Mouse (Mus musculus) spleen, adult 2 months (tissue): ENCODE results near the gene Plxdc2. TPM values are rescaled to one million over a fixed set of nuclear protein-coding genes. Genes with fewer than 3 reads are reported as not detected.

Source experiments
- DNase-seq, 2 experiments: peaks; one replicate each; pipeline versions ENCODE4 v3.0.0 to v3.0.0-alpha.2; 2012 to 2021; ENCODE audit warnings: low spot score in 2 of 2, low read depth in 1 of 2
- H3K27ac ChIP-seq: fragments of 200-500 bp; 2 replicates; pipeline ENCODE4 v1.5.1; 2012; ENCODE audit warnings: low read length, inconsistent platforms; ENCODE audit not compliant: insufficient read depth
- H3K27me3 ChIP-seq: fragments of 200-500 bp; 2 replicates; pipeline ENCODE4 v1.6.1; 2012; ENCODE audit warnings: mild to moderate bottlenecking, moderate library complexity, low read length, inconsistent platforms; ENCODE audit not compliant: control insufficient read depth, insufficient read depth
- H3K36me3 ChIP-seq: fragments of 200-500 bp; 2 replicates; pipeline ENCODE4 v1.6.1; 2012; ENCODE audit warnings: mild to moderate bottlenecking, low read length, inconsistent platforms; ENCODE audit not compliant: control insufficient read depth, insufficient read depth
- H3K4me1 ChIP-seq: fragments of 200-500 bp; 2 replicates; pipeline ENCODE4 v1.6.1; 2011; ENCODE audit warnings: inconsistent platforms; ENCODE audit not compliant: control insufficient read depth, insufficient read depth, insufficient read length
- H3K4me3 ChIP-seq: fragments of 200-500 bp; 2 replicates; pipeline ENCODE4 v1.5.1; 2011; ENCODE audit warnings: mild to moderate bottlenecking, inconsistent platforms; ENCODE audit not compliant: insufficient read depth, insufficient read length; ENCODE audit errors: extremely low read depth
- CTCF ChIP-seq: fragments of 200-500 bp; IDR thresholded peaks from 2 replicates; pipeline ENCODE4 v1.5.1; 2011; ENCODE audit warnings: mild to moderate bottlenecking, inconsistent platforms; ENCODE audit not compliant: insufficient read depth, insufficient read length, insufficient replicate concordance; ENCODE audit errors: extremely low read depth
- POLR2A ChIP-seq: fragments of 200-500 bp; IDR thresholded peaks from 2 replicates; pipeline ENCODE4 v1.6.1; 2011; ENCODE audit warnings: low read depth, low read length, inconsistent platforms
- WGBS: fragments of 180-500 bp; shearing (Covaris S2); methylation state at CpG from one replicate; pipeline ENCODE4 v1.1.7; 2018; 5-methylcytosine and 5-hydroxymethylcytosine counted together
- polyA plus RNA-seq: library from polyadenylated mRNA; depleted of rRNA; stranded (reverse); fragments of >200 nt; gene quantifications from 2 replicates; pipeline ENCODE4 v1.2.3, GENCODE M21; 2012

The Plxdc2 gene
- polyA plus RNA-seq, 1 experiment: 1.5 TPM

DNA sequence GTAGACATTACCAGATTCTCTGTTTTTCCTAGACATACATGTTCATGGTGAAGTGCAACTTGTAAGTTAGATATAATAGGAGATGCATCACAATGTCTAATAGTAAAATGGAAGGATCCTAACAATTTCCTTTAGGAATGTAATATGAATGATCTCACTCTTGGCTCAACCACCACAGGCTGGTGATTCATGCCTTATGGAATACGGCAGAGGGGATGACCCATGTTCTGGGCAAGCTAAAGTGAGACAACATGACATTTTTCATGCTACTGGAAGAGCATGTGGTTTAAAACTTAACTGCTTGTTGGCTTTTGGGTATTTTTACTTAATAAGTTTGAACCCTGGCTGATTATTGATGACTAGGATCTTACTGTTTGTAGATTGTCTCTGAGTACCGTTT is 50.4 kb downstream of the Plxdc2 start:
- TF ChIP-seq CTCF (no peak), POLR2A (no peak)
- no peak for DNase-seq
- WGBS: 91% methylated on average over 2 of the region's 2 CpGs

DNA sequence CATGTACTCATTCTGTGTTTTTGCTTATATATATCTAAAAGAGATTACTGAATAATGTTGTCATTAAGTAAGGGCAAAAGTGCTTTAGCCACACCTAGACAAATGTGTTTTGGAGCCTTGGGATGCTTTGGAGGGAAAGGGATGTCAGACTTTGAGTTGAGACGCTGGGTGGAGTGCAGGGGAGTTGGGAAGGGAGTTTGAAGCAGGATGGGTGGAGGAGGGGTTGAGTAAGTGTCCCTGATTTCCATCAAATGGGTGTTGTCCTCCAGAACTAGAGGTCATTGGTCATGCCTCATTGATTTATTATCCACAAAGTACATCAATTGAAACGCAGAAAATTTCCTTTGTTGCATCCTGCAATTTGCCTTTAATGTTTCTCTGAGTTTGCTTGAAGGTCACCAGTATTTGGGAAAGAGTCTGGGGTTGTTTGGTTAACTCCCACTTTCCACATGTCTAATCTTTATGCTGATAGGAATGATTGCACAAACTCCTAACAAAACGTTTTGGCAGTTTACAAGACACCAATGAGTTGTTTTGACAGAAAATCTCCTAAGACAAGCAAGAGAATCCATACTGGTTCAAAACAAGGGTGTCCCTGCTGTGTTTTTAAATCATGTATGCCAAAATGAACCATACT is 58.4 kb downstream of the Plxdc2 start:
- Histone ChIP-seq H3K27me3 (no peaks in the 10 kb centered on the region), H3K4me1 (no peaks in the 10 kb centered on the region), H3K36me3 (no peaks in the 10 kb centered on the region), H3K4me3 (no peak overlapping the region), H3K27ac (no peak overlapping the region)
- no peak for DNase-seq
- WGBS: 73% methylated on average over 3 of the region's 3 CpGs
- TF ChIP-seq POLR2A: no peak
- TF ChIP-seq CTCF: no peak

More for the DNA sequence above, 50.4 kb downstream of the Plxdc2 start:
- H3K36me3 ChIP-seq: no peaks in the 10 kb centered on the region
- no peak overlapping the region for H3K27ac ChIP-seq
- no peak overlapping the region for H3K4me3 ChIP-seq
- no peaks in the 10 kb centered on the region for H3K27me3 ChIP-seq
- no peaks in the 10 kb centered on the region for H3K4me1 ChIP-seq

GRCm38 (mm10) chr2:16439030-16439429 is 82.9 kb downstream of the Plxdc2 start:
- no peak overlapping the region for H3K27ac ChIP-seq
- no peak for TF ChIP-seq CTCF
- no peak for TF ChIP-seq POLR2A
- no peak for DNase-seq
- H3K36me3 ChIP-seq: no peaks in the 10 kb centered on the region
- no peaks in the 10 kb centered on the region for H3K4me1 ChIP-seq
- H3K4me3 ChIP-seq: no peak overlapping the region
- no peaks in the 10 kb centered on the region for H3K27me3 ChIP-seq
- 83% methylated on average over 5 of the region's 5 CpGs for WGBS

GRCm38 (mm10) chr2:16442643-16443042 is 86.5 kb downstream of the Plxdc2 start:
- DNase-seq: no peak
- Histone ChIP-seq H3K4me1 (no peaks in the 10 kb centered on the region), H3K36me3 (no peaks in the 10 kb centered on the region), H3K4me3 (no peak overlapping the region), H3K27me3 (no peaks in the 10 kb centered on the region), H3K27ac (no peak overlapping the region)
- TF ChIP-seq CTCF: no peak
- no peak for TF ChIP-seq POLR2A
- WGBS: 83% methylated on average over 2 of the region's 2 CpGs

DNA sequence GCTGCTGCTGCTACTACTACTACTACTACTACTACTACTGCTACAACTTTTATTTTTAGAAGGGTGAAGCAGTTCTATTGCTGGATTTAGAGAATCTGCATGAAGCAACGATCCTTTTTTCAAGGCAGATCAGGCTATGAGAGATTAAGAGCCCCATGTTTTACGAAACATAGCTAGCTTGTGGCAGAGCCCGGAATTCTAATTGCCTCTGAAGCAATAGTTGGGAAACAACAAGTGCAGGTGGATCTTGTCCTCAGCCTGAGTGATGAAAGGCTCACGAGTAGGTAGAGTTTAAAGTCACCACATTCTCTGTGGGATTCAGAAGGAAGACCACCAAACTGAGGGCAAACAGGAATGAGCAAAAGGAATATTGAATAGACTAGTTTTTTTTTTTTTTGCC is 91.8 kb downstream of the Plxdc2 start:
- TF ChIP-seq CTCF (no peak), POLR2A (no peak)
- H3K36me3 ChIP-seq: no peaks in the 10 kb centered on the region
- 81% methylated on average over 4 of the region's 4 CpGs for WGBS
- H3K27me3 ChIP-seq: no peaks in the 10 kb centered on the region
- no peaks in the 10 kb centered on the region for H3K4me1 ChIP-seq
- no peak overlapping the region for H3K4me3 ChIP-seq
- no peak for DNase-seq
- H3K27ac ChIP-seq: no peak overlapping the region

- no peak for DNase-seq
- Histone ChIP-seq H3K4me1 (no peaks in the 10 kb centered on the region), H3K36me3 (no peaks in the 10 kb centered on the region), H3K4me3 (no peak overlapping the region), H3K27ac (peak overlapping the region; percentile 21; the same call in 1 of the 2 replicates), H3K27me3 (no peaks in the 10 kb centered on the region)
- 88% methylated on average over 7 of the region's 7 CpGs for WGBS
- TF ChIP-seq CTCF (no peak), POLR2A (no peak)
Observed at GRCm38 (mm10) chr2:16450838-16451665, 94.9 kb downstream of the Plxdc2 start.

DNA sequence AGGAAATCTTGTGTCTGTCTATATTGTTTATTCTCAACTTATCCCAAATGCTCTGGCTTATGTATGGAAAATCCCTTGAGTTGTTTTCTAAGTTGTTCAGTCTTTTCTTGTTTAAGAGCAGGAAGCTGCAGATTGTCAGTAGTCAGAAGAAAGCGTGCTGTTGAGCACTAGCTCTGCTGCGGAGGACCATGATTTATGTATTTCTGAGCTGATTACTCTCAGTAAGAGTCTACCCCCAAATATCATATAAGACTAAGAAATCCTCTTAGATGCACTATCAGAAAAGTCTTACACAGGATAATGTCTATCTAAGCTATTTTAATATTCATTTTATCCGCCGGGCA is 95.5 kb downstream of the Plxdc2 start:
- TF ChIP-seq CTCF (no peak), POLR2A (no peak)
- H3K4me3 ChIP-seq: no peak overlapping the region
- WGBS: 88% methylated on average over 4 of the region's 4 CpGs

More for the DNA sequence above, 95.5 kb downstream of the Plxdc2 start:
- DNase-seq: no peak
- Histone ChIP-seq H3K27ac (no peak overlapping the region), H3K27me3 (no peaks in the 10 kb centered on the region), H3K36me3 (no peaks in the 10 kb centered on the region), H3K4me1 (no peaks in the 10 kb centered on the region)
